Mouse (Mus musculus) intestine, postnatal 0 days (tissue): ENCODE measurements around the gene Slc17a8. TPM values are rescaled to one million over a fixed set of nuclear protein-coding genes. Genes with fewer than 3 reads are reported as not detected.

Experiments
- ATAC-seq: fragments of 200-750 bp; cut with Nextera tagmentation; 2 replicates; pipeline ENCODE4 v1.8.0; 2017; ENCODE audit warnings: mild to moderate bottlenecking, moderate TSS enrichment, moderate library complexity
- H3K27ac ChIP-seq: fragments of 300-500 bp; sonication (generic); 2 replicates; pipeline ENCODE4 v1.5.1; 2014; ENCODE audit warnings: mild to moderate bottlenecking, low read depth, low read length, moderate library complexity
- H3K27me3 ChIP-seq: fragments of 300-500 bp; sonication (generic); replicated peaks from 2 replicates; pipeline ENCODE4 v1.6.1; 2014; ENCODE audit warnings: low read length, mixed read lengths; ENCODE audit not compliant: control insufficient read depth, insufficient read depth
- H3K36me3 ChIP-seq: fragments of 300-500 bp; sonication (generic); 2 replicates; pipeline ENCODE4 v1.6.1; 2014; ENCODE audit warnings: mild to moderate bottlenecking, moderate library complexity; ENCODE audit not compliant: control insufficient read depth, insufficient read depth
- H3K4me1 ChIP-seq: fragments of 300-500 bp; sonication (generic); replicated peaks from 2 replicates; pipeline ENCODE4 v1.6.1; 2014; ENCODE audit warnings: antibody characterized with exemption, low read length, mixed read lengths; ENCODE audit not compliant: control insufficient read depth, insufficient read depth
- H3K4me2 ChIP-seq: fragments of 300-500 bp; sonication (generic); replicated peaks from 2 replicates; pipeline ENCODE4 v1.6.1; 2014; ENCODE audit warnings: low read depth, mild to moderate bottlenecking, moderate library complexity
- H3K4me3 ChIP-seq: fragments of 300-500 bp; sonication (generic); 2 replicates; pipeline ENCODE4 v1.5.1; 2014; ENCODE audit warnings: low read depth, low read length
- H3K9ac ChIP-seq: fragments of 300-500 bp; sonication (generic); 2 replicates; pipeline ENCODE4 v1.6.1; 2014; ENCODE audit warnings: mild to moderate bottlenecking, low read depth, low read length
- H3K9me3 ChIP-seq: fragments of 300-500 bp; sonication (generic); 2 replicates; pipeline ENCODE4 v1.6.1; 2016; ENCODE audit warnings: mixed run types; ENCODE audit not compliant: control insufficient read depth
- CTCF ChIP-seq: sonication (generic); IDR thresholded peaks from 2 replicates; pipeline ENCODE4 v1.5.1; 2016; ENCODE audit warnings: low read depth, mild to moderate bottlenecking, control low read depth, antibody characterized with exemption, moderate library complexity
- WGBS: fragments of 180-500 bp; shearing (Covaris S2); extraction: QIAGEN DNeasy Blood & Tissue Kit; methylation state at CpG from one replicate; pipeline ENCODE4 v1.1.7; 2014; 5-methylcytosine and 5-hydroxymethylcytosine counted together
- polyA plus RNA-seq: library from polyadenylated mRNA; unstranded; fragments of >200 nt; fragmentation: Nextera tagmentation; extraction: Ambion mirVana; gene quantifications from 2 replicates; pipeline ENCODE4 v1.2.1, GENCODE M21; 2015

Slc17a8 gene
- polyA plus RNA-seq, 1 experiment from 2014 or later: 0.03 TPM

DNA sequence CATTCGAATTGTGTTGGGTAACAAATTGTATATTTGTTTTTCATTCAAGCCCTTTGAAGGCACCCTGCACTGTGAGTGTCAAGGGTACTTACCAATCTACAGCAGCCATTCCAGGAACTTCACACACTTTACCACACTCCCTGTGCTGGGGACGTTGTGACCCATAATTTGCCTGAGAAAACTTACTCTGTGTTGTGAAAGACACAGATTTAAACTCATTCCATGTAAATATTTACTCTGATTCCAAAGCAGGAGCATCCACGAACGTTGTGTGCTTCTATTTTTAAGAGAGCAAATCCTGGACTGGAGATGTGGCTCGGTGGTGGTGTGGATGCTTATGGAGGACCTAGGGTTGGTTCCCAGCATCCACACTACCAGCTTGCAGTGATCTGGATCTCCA is 10.8 kb upstream of the Slc17a8 start:
- no peak for ATAC-seq
- Histone ChIP-seq H3K27me3 (no peaks in the 10 kb centered on the region), H3K9me3 (no peaks in the 10 kb centered on the region), H3K4me3 (no peak overlapping the region), H3K4me1 (no peaks in the 10 kb centered on the region), H3K27ac (no peak overlapping the region), H3K4me2 (no peak overlapping the region), H3K36me3 (no peaks in the 10 kb centered on the region), H3K9ac (no peak overlapping the region)
- no peak for TF ChIP-seq CTCF
- WGBS: 40% methylated on average over 5 of the region's 5 CpGs

DNA sequence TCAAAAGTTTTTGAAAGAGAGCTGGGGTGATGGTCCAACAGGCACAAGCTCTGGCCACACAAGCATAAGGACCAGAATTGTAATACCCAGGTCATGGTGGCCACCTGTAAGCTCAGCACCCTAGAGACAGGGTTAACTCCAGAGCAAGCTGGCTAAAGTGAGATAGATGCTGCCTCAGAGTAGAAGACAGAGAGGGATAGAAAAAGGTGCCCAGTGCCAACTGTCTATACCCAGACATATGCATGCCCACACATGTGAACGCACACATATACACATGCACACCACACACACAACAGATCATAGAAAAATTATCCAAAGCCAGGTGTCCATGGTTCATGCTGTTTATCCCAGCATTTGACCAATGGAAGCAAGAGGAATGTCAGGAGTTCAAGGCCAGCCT is 9.5 kb upstream of the Slc17a8 start:
- 94% methylated on average over 1 of the region's 1 CpGs for WGBS
- no peak overlapping the region for H3K27ac ChIP-seq
- H3K9ac ChIP-seq: no peak overlapping the region
- no peak for ATAC-seq
- no peak overlapping the region for H3K4me3 ChIP-seq
- no peak for TF ChIP-seq CTCF
- H3K36me3 ChIP-seq: no peaks in the 10 kb centered on the region
- H3K4me2 ChIP-seq: no peak overlapping the region
- H3K9me3 ChIP-seq: no peaks in the 10 kb centered on the region
- no peaks in the 10 kb centered on the region for H3K4me1 ChIP-seq
- no peaks in the 10 kb centered on the region for H3K27me3 ChIP-seq

- no peak overlapping the region for H3K27ac ChIP-seq
- H3K4me1 ChIP-seq: no peaks in the 10 kb centered on the region
- H3K4me3 ChIP-seq: no peak overlapping the region
- no peaks in the 10 kb centered on the region for H3K27me3 ChIP-seq
- H3K9me3 ChIP-seq: no peaks in the 10 kb centered on the region
- no peaks in the 10 kb centered on the region for H3K36me3 ChIP-seq
- no peak overlapping the region for H3K4me2 ChIP-seq
- 33% methylated on average over 3 of the region's 3 CpGs for WGBS
- no peak for ATAC-seq
- H3K9ac ChIP-seq: no peak overlapping the region
- TF ChIP-seq CTCF: peak; percentile 82
Measured at GRCm38 (mm10) chr10:89630052-89630451, 9.0 kb upstream of the Slc17a8 start.

DNA sequence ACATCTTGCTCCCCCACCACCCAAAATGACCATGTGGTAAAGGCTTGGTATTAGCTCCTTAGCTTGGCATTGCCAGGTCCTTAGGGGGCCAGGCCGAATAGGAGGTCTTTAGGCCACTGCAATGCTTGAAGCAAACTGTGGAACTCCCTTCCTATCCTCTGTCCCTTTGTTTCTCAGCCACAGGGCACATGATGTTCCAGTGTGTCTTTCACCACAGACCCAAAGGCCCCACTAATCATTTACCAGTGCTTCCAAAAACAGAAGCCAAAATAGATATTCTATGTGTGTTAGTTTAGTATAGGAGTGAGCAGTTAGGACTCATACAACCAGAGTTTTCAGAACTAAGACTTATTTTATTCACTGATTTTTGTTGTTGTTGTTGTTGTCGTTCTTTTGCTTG is 5.7 kb upstream of the Slc17a8 start:
- no peak overlapping the region for H3K27ac ChIP-seq
- H3K9ac ChIP-seq: no peak overlapping the region
- no peak overlapping the region for H3K4me3 ChIP-seq
- no peak overlapping the region for H3K4me2 ChIP-seq
- no peak for ATAC-seq
- no peaks in the 10 kb centered on the region for H3K36me3 ChIP-seq
- no peaks in the 10 kb centered on the region for H3K9me3 ChIP-seq
- 88% methylated on average over 2 of the region's 2 CpGs for WGBS
- H3K27me3 ChIP-seq: no peaks in the 10 kb centered on the region
- no peak for TF ChIP-seq CTCF
- no peaks in the 10 kb centered on the region for H3K4me1 ChIP-seq

GRCm38 (mm10) chr10:89624196-89624595 is 3.1 kb upstream of the Slc17a8 start:
- ATAC-seq: no peak
- WGBS: 49% methylated on average over 2 of the region's 2 CpGs

DNA sequence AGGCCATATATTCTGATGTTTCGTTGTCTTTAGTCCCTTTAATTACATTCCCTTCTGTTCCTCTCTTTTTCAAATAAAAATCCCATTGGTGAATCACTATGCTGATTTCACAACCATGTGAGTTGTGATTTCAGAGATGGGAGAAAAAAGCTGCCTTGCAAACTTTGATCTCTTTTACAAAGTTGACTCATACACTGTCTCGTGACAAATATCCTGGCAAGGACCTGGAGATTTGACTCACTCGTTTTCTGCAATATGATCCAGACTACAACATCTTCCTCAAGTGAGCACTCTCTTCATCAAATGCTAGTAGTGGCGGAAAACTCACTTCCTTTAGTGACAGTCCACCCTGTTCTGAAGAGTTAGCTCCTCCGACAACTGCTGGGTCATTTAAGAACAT is 21.7 kb downstream of the Slc17a8 start:
- no peak overlapping the region for H3K4me2 ChIP-seq
- H3K9me3 ChIP-seq: no peaks in the 10 kb centered on the region
- peak; percentile 56 for ATAC-seq
- no peak overlapping the region for H3K9ac ChIP-seq
- 46% methylated on average over 5 of the region's 5 CpGs for WGBS
- H3K27me3 ChIP-seq: no peaks in the 10 kb centered on the region
- TF ChIP-seq CTCF: no peak
- no peaks in the 10 kb centered on the region for H3K36me3 ChIP-seq
- H3K27ac ChIP-seq: no peak overlapping the region; the same call in 1 of the 2 replicates
- 0 out of 2 replicates have a peak, but pooled peaks cover 5% of the 10 kb centered on the region for H3K4me1 ChIP-seq
- H3K4me3 ChIP-seq: no peak overlapping the region

More at GRCm38 (mm10) chr10:89624196-89624595, 3.1 kb upstream of the Slc17a8 start:
- Histone ChIP-seq H3K27ac (no peak overlapping the region; the same call in 1 of the 2 replicates), H3K9ac (no peak overlapping the region), H3K36me3 (no peaks in the 10 kb centered on the region), H3K9me3 (no peaks in the 10 kb centered on the region), H3K27me3 (no peaks in the 10 kb centered on the region), H3K4me3 (no peak overlapping the region), H3K4me1 (no peaks in the 10 kb centered on the region), H3K4me2 (no peak overlapping the region)
- no peak for TF ChIP-seq CTCF

DNA sequence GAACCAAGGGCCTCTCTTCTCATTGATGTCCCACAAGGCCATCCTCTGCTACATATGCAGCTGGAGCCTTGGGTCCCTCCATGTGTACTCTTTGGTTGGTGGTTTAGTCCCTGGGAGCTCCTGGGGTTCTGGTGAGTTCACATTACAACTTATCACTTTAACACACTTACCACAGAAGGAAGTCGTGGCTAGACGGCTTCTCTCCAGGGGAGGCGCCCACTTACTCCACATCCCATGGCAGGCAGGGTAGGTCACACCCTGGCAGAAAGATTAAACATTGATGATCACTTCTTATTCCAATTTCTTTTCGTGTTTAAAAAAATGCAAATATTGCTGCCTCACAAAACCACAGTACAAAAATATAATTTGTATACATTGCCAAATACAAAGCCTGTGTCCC is 23.8 kb downstream of the Slc17a8 start:
- Histone ChIP-seq H3K27ac (no peak overlapping the region), H3K4me3 (no peak overlapping the region), H3K4me1 (peaks cover 5% of the 10 kb centered on the region; the same call in 1 of the 2 replicates), H3K27me3 (no peaks in the 10 kb centered on the region), H3K36me3 (no peaks in the 10 kb centered on the region), H3K9me3 (no peaks in the 10 kb centered on the region), H3K4me2 (no peak overlapping the region), H3K9ac (no peak overlapping the region)
- no peak for TF ChIP-seq CTCF
- ATAC-seq: no peak
- WGBS: 41% methylated on average over 4 of the region's 4 CpGs
